Mouse (Mus musculus) 3134 (cell line): Measurements from ENCODE around the gene Abi3.

Experiments used
- DNase-seq: peaks from one replicate; pipeline ENCODE4 v3.0.0-alpha.2; 2011; ENCODE audit warnings: low spot score; ENCODE audit not compliant: insufficient read length; ENCODE audit errors: extremely low read depth

Abi3 gene

GRCm38 (mm10) chr11:95826317-95827167 lies 15.7 kb downstream of the Abi3 start:
- DNase-seq: no peak

GRCm38 (mm10) chr11:95825625-95826024 lies 16.7 kb downstream of the Abi3 start:
- no peak for DNase-seq

- peak; percentile 63 for DNase-seq
Observed at GRCm38 (mm10) chr11:95824877-95825243, 17.4 kb downstream of the Abi3 start.

- DNase-seq: peak; percentile 96
Observed at GRCm38 (mm10) chr11:95824071-95824876, 18.0 kb downstream of the Abi3 start, which contains the start of gene Phospho1. Phospho1 (plus strand) TSS chr11:95824499.

GRCm38 (mm10) chr11:95822437-95822836 lies 19.8 kb downstream of the Abi3 start:
- DNase-seq: no peak

- no peak for DNase-seq
Observed at GRCm38 (mm10) chr11:95821511-95821910, 20.8 kb downstream of the Abi3 start.

- DNase-seq: no peak
Observed at GRCm38 (mm10) chr11:95819138-95819537, 23.1 kb downstream of the Abi3 start.

- DNase-seq: no peak
Observed at GRCm38 (mm10) chr11:95815412-95815811, 26.9 kb downstream of the Abi3 start.

- no peak for DNase-seq
Observed at GRCm38 (mm10) chr11:95814857-95815256, 27.4 kb downstream of the Abi3 start.

GRCm38 (mm10) chr11:95814101-95814500 lies 28.2 kb downstream of the Abi3 start:
- DNase-seq: no peak

GRCm38 (mm10) chr11:95812224-95812623 lies 30.1 kb downstream of the Abi3 start:
- DNase-seq: no peak

- DNase-seq: no peak
Observed at GRCm38 (mm10) chr11:95811741-95812140, 30.5 kb downstream of the Abi3 start.

- DNase-seq: no peak
Observed at GRCm38 (mm10) chr11:95810828-95811227, 31.4 kb downstream of the Abi3 start.

- DNase-seq: no peak
Observed at GRCm38 (mm10) chr11:95809603-95810002, 32.7 kb downstream of the Abi3 start.

GRCm38 (mm10) chr11:95808448-95809011 lies 33.7 kb downstream of the Abi3 start:
- peak; percentile 75 for DNase-seq

- no peak for DNase-seq
Observed at GRCm38 (mm10) chr11:95807884-95808283, 34.4 kb downstream of the Abi3 start.

- peak; percentile 66 for DNase-seq
Observed at GRCm38 (mm10) chr11:95805527-95805926, 36.7 kb downstream of the Abi3 start.

- DNase-seq: no peak
Observed at GRCm38 (mm10) chr11:95805010-95805409, 37.3 kb downstream of the Abi3 start.

- DNase-seq: no peak
Observed at GRCm38 (mm10) chr11:95795582-95795981, 46.7 kb downstream of the Abi3 start.

- DNase-seq: no peak
Observed at GRCm38 (mm10) chr11:95794201-95794600, 48.1 kb downstream of the Abi3 start.

GRCm38 (mm10) chr11:95792950-95793509 lies 49.2 kb downstream of the Abi3 start:
- no peak for DNase-seq
